Mouse (Mus musculus): Measurements from ENCODE around the gene Tlr2. TPM values are rescaled to one million over a fixed set of nuclear protein-coding genes. Genes with fewer than 3 reads are reported as not detected.

Tlr2 gene
- polyA plus RNA-seq, 1 experiment = 4.6 TPM

DNA sequence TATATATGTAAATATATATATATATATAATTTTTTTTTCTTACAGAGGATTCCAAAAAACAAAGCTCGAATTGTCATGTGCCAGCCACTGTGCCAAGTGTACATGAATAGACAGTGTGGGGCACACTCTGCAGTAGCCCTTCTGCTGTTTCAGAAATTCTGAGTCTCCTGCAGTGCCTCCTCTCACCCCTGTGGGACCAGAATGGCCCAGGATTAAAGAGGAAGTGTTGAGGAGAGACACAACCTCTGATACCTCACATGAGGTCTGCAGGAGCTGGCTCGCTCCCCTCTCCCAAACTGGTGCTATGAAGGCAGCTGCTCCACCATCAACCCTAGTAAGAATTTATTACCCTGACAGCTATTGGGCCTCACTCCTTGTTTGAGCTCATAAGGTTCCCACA lies 7.8 kb upstream of the Tlr2 start:
- H3K27ac ChIP-seq (ENCODE audit: control insufficient read depth, insufficient read depth, low read depth, low read length, poor library complexity) = no peak overlapping the region
- 58% methylated on average over 2 of the region's 2 CpGs for WGBS
- no peak overlapping the region for H3K4me3 ChIP-seq (replicated peaks; ENCODE audit: control insufficient read depth, low read depth, low read length)
- TF ChIP-seq POLR2A (IDR thresholded peaks at IDR 0.05; ENCODE audit: borderline replicate concordance, control insufficient read depth, low read depth, low read length) = no peak
- no peak for TF ChIP-seq CTCF (IDR thresholded peaks at IDR 0.05; ENCODE audit: control insufficient read depth, insufficient read depth, low read length)
- peaks cover 8% of the 10 kb centered on the region for H3K4me1 ChIP-seq (ENCODE audit: control insufficient read depth, insufficient read depth, low read length)

DNA sequence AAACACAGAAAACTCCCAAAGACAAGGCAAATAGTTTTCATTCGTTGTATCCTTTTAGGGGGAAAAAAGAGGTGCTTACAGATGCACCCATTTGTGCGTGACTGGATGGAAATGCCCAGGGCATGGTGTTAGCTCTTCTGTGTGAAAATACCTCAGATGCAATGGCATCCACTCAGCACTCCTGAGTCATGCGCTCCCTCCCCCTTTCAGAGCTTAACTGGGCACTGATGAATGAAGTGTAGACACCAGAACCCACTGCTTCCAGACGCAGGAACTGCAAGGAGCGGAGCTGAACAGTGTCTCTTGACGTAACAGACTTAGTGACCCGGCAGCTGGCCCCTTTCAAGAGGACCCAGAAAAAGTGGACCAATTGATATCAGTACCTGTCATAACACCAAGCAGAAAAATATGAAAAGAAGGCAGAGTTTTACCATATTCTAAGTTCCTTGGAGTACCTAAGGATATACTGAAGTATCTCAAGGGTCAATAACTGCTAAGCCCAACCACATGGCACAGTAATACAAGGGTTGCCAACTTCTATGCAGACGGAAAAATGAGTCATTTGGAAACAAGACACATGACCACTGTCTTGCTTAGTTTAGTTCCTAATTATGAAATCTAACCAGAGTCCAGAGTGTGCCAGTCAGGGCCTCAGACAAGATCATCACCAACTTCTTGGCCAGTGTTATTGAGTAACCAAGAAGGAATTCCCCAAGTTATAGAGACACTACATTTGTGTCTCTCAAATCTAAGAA lies 3.4 kb upstream of the Tlr2 start:
- peaks cover 8% of the 10 kb centered on the region for H3K4me1 ChIP-seq (ENCODE audit: control insufficient read depth, insufficient read depth, low read length)
- H3K4me3 ChIP-seq (replicated peaks; ENCODE audit: control insufficient read depth, low read depth, low read length) = no peak overlapping the region
- peak overlapping the region; percentile 30 for H3K27ac ChIP-seq (ENCODE audit: control insufficient read depth, insufficient read depth, low read depth, low read length, poor library complexity)
- TF ChIP-seq POLR2A (IDR thresholded peaks at IDR 0.05; ENCODE audit: borderline replicate concordance, control insufficient read depth, low read depth, low read length) = no peak
- no peak for TF ChIP-seq CTCF (IDR thresholded peaks at IDR 0.05; ENCODE audit: control insufficient read depth, insufficient read depth, low read length)
- 51% methylated on average over 8 of the region's 8 CpGs for WGBS

DNA sequence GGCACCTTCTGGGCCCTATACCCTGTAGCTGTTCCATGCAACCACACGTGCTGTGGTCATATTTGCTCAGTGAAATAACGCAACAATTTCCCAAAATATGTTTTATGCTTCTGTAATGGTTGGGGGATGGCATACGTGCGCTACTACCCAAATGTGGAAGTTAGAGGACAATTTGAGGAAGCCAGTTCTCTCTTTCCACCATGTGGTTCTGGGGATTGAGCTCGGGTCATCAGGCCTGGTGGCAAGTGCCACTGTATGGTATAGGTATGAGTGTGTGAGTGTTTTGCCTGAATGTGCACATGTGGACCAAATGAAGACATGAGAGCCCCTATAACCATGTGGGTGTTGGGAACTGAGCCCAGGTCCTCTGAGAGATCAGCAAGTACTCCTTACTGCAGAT lies 2.1 kb downstream of the Tlr2 start:
- Histone ChIP-seq H3K4me3 (replicated peaks; ENCODE audit: control insufficient read depth, low read depth, low read length) (peak overlapping the region; percentile 29), H3K4me1 (ENCODE audit: control insufficient read depth, insufficient read depth, low read length) (peaks cover under 1% of the 10 kb centered on the region), H3K27ac (ENCODE audit: control insufficient read depth, insufficient read depth, low read depth, low read length, poor library complexity) (0 out of 2 replicates have a peak overlapping the region, but pooled peaks have one; percentile 7)
- WGBS = 30% methylated on average over 5 of the region's 5 CpGs
- TF ChIP-seq CTCF (IDR thresholded peaks at IDR 0.05; ENCODE audit: control insufficient read depth, insufficient read depth, low read length) (no peak), POLR2A (IDR thresholded peaks at IDR 0.05; ENCODE audit: borderline replicate concordance, control insufficient read depth, low read depth, low read length) (no peak)

DNA sequence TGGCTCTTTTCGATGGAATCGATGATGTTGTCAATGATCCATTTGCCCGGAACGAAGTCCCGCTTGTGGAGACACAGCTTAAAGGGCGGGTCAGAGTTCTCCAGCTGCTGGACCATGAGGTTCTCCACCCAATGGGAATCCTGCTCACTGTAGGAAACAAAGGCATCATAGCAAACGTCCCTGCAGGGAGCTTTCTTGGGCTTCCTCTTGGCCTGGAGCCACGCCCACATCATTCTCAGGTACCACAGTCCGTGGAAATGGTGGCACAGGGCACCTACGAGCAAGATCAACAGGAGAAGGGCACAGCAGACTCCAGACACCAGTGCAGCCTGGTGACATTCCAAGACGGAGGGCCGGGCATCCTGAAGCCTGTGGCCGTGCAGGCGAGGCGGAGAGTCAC lies 4.9 kb downstream of the Tlr2 start:
- TF ChIP-seq POLR2A (IDR thresholded peaks at IDR 0.05; ENCODE audit: borderline replicate concordance, control insufficient read depth, low read depth, low read length) = no peak
- TF ChIP-seq CTCF (IDR thresholded peaks at IDR 0.05; ENCODE audit: control insufficient read depth, insufficient read depth, low read length) = no peak
- WGBS = 84% methylated on average over 15 of the region's 15 CpGs
- no peak overlapping the region for H3K4me3 ChIP-seq (replicated peaks; ENCODE audit: control insufficient read depth, low read depth, low read length)
- H3K27ac ChIP-seq (ENCODE audit: control insufficient read depth, insufficient read depth, low read depth, low read length, poor library complexity) = no peak overlapping the region
- H3K4me1 ChIP-seq (ENCODE audit: control insufficient read depth, insufficient read depth, low read length) = no peaks in the 10 kb centered on the region; the same call in 1 of the 2 replicates

DNA sequence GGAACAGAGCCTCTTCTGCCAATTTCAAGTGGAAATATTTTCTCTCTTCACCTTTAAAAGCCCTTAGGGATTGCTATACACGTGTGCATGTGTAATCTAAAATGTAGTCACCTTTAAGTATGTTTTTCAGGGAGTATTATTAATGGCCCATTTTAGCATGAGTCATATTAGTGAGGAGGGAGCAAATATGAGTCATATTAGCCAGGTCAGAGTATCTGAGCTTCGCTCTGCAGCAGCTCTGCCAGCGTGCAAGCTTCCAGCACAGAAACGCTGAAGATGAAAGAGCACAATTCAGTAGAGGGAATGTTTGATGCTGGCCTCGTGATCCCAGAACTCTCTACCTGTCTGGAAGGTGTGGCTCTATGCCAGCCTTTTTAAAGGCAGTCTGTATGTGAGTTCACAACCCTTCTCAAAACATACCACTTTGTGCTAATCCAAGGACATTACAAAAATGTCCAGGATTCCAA lies 13.4 kb downstream of the Tlr2 start:
- Histone ChIP-seq H3K4me3 (replicated peaks; ENCODE audit: control insufficient read depth, low read depth, low read length) (no peak overlapping the region), H3K27ac (ENCODE audit: control insufficient read depth, insufficient read depth, low read depth, low read length, poor library complexity) (no peak overlapping the region), H3K4me1 (ENCODE audit: control insufficient read depth, insufficient read depth, low read length) (no peaks in the 10 kb centered on the region)
- WGBS = 62% methylated on average over 5 of the region's 5 CpGs
- no peak for TF ChIP-seq CTCF (IDR thresholded peaks at IDR 0.05; ENCODE audit: control insufficient read depth, insufficient read depth, low read length)
- TF ChIP-seq POLR2A (IDR thresholded peaks at IDR 0.05; ENCODE audit: borderline replicate concordance, control insufficient read depth, low read depth, low read length) = no peak

DNA sequence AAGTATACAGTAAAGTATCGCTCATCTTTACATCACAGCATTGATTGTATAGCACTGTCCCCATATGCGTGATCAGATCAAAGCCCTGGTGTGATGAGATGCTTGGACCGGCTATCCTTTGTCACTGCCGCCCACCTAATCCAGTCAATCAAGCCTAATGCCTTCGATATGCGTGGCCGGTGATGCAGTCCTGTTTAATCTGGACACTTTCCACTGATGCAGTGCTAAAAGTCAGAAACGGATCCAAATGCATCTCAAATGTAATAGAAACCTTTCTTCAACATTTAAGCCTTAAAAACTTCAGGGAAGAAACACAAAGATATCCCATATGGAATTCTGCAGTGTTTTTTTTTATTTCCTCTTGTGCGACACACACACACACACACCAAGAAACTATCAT lies 13.9 kb downstream of the Tlr2 start:
- 87% methylated on average over 9 of the region's 9 CpGs for WGBS

DNA sequence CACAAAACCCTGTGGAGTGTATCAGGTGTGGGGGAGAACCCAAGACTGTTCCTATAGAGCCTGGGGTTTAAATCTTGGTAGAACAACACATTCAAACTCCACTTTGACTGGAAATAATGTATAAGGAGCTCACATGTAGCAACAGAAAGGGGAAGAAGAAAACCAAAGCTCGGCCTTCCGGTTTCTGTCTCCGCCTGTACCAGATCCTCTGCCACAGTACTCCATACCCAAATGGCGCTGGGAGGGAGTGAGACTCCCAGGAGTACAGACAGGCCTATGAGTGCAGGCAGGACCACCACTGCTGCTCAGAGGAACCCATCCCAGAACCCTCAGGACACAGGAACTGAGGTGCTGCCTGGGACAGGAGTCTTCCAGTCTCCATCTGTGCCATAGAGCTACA lies 17.8 kb downstream of the Tlr2 start:
- no peak for TF ChIP-seq CTCF (IDR thresholded peaks at IDR 0.05; ENCODE audit: control insufficient read depth, insufficient read depth, low read length)
- no peak for TF ChIP-seq POLR2A (IDR thresholded peaks at IDR 0.05; ENCODE audit: borderline replicate concordance, control insufficient read depth, low read depth, low read length)
- Histone ChIP-seq H3K4me3 (replicated peaks; ENCODE audit: control insufficient read depth, low read depth, low read length) (no peak overlapping the region), H3K27ac (ENCODE audit: control insufficient read depth, insufficient read depth, low read depth, low read length, poor library complexity) (no peak overlapping the region), H3K4me1 (ENCODE audit: control insufficient read depth, insufficient read depth, low read length) (no peaks in the 10 kb centered on the region)
- WGBS = 65% methylated on average over 4 of the region's 4 CpGs

More for the DNA sequence above, 13.9 kb downstream of the Tlr2 start:
- Histone ChIP-seq H3K4me3 (replicated peaks; ENCODE audit: control insufficient read depth, low read depth, low read length) (no peak overlapping the region), H3K27ac (ENCODE audit: control insufficient read depth, insufficient read depth, low read depth, low read length, poor library complexity) (no peak overlapping the region), H3K4me1 (ENCODE audit: control insufficient read depth, insufficient read depth, low read length) (no peaks in the 10 kb centered on the region)
- TF ChIP-seq POLR2A (IDR thresholded peaks at IDR 0.05; ENCODE audit: borderline replicate concordance, control insufficient read depth, low read depth, low read length) (no peak), CTCF (IDR thresholded peaks at IDR 0.05; ENCODE audit: control insufficient read depth, insufficient read depth, low read length) (no peak)

DNA sequence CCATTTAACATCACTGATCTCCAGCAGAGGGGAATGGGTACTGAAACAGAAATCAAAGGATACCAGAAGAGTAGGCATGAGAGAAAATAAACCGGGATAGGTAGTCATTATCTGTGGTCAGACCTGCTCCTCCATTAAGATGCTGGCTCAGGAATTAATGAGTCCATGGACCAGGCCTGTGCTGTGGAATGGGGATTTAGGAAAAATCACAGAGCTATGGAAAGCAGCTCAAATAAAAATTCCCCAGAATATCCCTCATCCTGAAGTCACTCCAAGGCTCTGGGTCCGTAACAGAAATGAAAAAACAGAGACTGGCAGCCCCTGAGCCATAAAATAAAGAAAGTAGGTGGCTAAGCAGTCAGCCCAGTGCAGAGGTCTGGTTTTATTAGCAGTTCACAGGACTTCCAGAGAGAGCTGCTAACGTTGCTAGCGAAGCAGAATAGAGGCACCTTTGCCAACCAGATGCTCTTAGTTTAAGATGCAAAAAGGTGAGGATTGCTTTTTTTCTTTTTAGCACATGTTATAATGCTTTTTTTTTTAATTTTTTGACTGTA lies 25.1 kb downstream of the Tlr2 start:
- no peak overlapping the region for H3K4me3 ChIP-seq (replicated peaks; ENCODE audit: control insufficient read depth, low read depth, low read length)
- WGBS = 80% methylated on average over 4 of the region's 4 CpGs
- no peak overlapping the region for H3K27ac ChIP-seq (ENCODE audit: control insufficient read depth, insufficient read depth, low read depth, low read length, poor library complexity)
- H3K4me1 ChIP-seq (ENCODE audit: control insufficient read depth, insufficient read depth, low read length) = peaks cover 1% of the 10 kb centered on the region; the same call in 1 of the 2 replicates
- TF ChIP-seq POLR2A (IDR thresholded peaks at IDR 0.05; ENCODE audit: borderline replicate concordance, control insufficient read depth, low read depth, low read length) = no peak
- TF ChIP-seq CTCF (IDR thresholded peaks at IDR 0.05; ENCODE audit: control insufficient read depth, insufficient read depth, low read length) = no peak

Data from bone marrow, adult 2 months (tissue).